Mouse (Mus musculus): ENCODE results near the gene Muc16. TPM values are rescaled to one million over a fixed set of nuclear protein-coding genes. Genes with fewer than 3 reads are reported as not detected.

Muc16 gene
- polyA plus RNA-seq, 1 experiment from 2014 or later = not detected

Other genes with a start within 250 kb of the Muc16 start
- gene Mbd3l2, start 243.9 kb downstream of the Muc16 start, polyA plus RNA-seq (2016; fragmentation: Nextera tagmentation; extraction: Ambion mirVana) = not detected in 2 replicates
- 10.2 and 13.4 TPM in 2 replicates for gene Zfp558, start 196.3 kb downstream of the Muc16 start, polyA plus RNA-seq (2016; fragmentation: Nextera tagmentation; extraction: Ambion mirVana)
- gene Mbd3l1, start 196.2 kb downstream of the Muc16 start, polyA plus RNA-seq (2016; fragmentation: Nextera tagmentation; extraction: Ambion mirVana) = not detected in 2 replicates
- not detected in 2 replicates for gene Olfr24, start 89.5 kb upstream of the Muc16 start, polyA plus RNA-seq (2016; fragmentation: Nextera tagmentation; extraction: Ambion mirVana)
- not detected in 2 replicates for gene Olfr828, start 145.0 kb upstream of the Muc16 start, polyA plus RNA-seq (2016; fragmentation: Nextera tagmentation; extraction: Ambion mirVana)
- not detected in 2 replicates for gene Olfr829, start 180.4 kb upstream of the Muc16 start, polyA plus RNA-seq (2016; fragmentation: Nextera tagmentation; extraction: Ambion mirVana)
- not detected in 2 replicates for gene Olfr830, start 200.2 kb upstream of the Muc16 start, polyA plus RNA-seq (2016; fragmentation: Nextera tagmentation; extraction: Ambion mirVana)

Data from hindbrain, embryonic 10.5 days (tissue).